Mouse (Mus musculus) olfactory bulb, adult 2 months (tissue): Measurements from ENCODE around the gene Hmg20b.

Experiments
- CTCF ChIP-seq: fragments of 200-500 bp; IDR thresholded peaks from 2 replicates; pipeline ENCODE4 v1.5.1; 2012; ENCODE audit warnings: low read depth, mild to moderate bottlenecking, low read length, moderate library complexity; ENCODE audit not compliant: insufficient read depth
- POLR2A ChIP-seq: fragments of 200-500 bp; IDR thresholded peaks from 2 replicates; pipeline ENCODE4 v1.6.1; 2012; ENCODE audit warnings: mild to moderate bottlenecking, low read depth, low read length, moderate library complexity; ENCODE audit not compliant: insufficient read depth

DNA sequence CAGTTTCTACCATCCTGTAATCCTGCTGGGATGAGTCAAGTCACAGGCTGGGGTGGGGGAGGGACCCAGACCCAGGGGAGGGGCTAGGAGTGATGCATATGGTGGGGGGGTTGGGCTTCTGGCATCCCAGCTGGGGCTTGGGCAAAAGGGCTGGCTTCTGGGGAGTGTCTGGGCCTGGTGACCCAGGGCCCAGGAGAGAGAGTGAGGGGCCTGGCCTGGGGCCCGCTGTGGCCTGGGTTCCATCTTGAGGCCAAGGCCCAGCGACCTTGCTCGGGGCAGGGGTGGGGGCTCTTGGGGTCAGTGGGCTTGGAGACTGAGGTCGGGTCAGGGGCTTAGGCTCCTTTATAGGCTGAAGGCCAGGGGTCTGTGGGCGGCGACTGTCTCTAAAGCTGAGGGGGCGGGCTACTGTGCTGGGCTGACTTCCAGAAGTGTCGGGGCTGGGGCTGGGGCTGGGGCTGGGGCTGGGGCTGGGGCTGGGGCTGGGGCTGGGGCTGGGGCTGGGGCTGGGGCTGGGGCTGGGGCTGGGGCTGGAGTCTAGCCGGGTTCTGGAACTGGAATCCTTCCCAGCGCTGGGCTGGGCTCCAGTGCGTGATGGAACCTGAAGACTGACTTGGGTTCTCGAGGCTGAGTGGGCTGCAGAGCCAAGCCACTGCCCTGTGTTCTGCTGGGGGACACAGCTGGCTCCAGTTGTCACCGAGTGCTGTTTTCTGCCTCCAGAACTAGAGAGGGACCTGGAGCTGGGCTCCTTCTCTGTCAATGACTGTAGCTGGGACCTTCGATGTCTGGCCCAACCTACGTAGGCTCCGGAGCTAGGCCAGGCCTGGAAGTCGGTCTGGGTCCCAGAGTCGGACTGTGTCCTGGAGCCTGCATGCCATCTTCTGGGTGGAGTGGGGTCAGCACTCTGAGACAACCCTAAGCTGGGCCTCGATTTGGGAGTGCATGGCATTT is 14.6 kb downstream of the Hmg20b start:
- no peak for TF ChIP-seq POLR2A
- TF ChIP-seq CTCF, result no peak
